Mouse (Mus musculus) activated CD4-positive, CD25-positive, alpha-beta regulatory T cell, adult 9 weeks (primary cell): ENCODE data around the gene Dnmt3c. TPM values are rescaled to one million over a fixed set of nuclear protein-coding genes. Genes with fewer than 3 reads are reported as not detected.

Experiments used
- polyA plus RNA-seq: library from polyadenylated mRNA; unstranded; fragments of 100-300 nt; shearing (Covaris generic); gene quantifications from one replicate; pipeline ENCODE4 v1.2.1, GENCODE M21; 2017

The Dnmt3c gene
- not detected for polyA plus RNA-seq

DNA sequence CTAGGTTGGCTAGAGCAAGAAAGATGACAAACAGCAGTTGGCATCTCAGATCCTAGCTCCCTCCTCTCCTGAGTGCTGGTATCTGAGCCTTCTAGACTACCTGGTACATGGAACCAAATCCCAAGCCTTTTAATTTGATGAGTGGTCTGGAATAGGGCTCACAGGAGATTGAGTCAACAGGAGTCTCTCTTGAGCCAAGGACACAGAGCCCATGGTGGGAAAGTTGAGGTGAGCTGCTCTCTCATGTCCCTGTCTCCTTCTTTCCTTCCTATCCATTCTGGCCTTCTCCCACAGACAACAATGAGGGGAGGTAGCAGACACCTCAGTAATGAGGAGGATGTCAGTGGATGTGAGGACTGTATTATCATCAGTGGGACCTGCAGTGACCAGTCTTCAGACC, at the start of gene Dnmt3c:
TSS of gene Dnmt3c (plus strand) at position 301 of the 400 bp plus-strand sequence.

DNA sequence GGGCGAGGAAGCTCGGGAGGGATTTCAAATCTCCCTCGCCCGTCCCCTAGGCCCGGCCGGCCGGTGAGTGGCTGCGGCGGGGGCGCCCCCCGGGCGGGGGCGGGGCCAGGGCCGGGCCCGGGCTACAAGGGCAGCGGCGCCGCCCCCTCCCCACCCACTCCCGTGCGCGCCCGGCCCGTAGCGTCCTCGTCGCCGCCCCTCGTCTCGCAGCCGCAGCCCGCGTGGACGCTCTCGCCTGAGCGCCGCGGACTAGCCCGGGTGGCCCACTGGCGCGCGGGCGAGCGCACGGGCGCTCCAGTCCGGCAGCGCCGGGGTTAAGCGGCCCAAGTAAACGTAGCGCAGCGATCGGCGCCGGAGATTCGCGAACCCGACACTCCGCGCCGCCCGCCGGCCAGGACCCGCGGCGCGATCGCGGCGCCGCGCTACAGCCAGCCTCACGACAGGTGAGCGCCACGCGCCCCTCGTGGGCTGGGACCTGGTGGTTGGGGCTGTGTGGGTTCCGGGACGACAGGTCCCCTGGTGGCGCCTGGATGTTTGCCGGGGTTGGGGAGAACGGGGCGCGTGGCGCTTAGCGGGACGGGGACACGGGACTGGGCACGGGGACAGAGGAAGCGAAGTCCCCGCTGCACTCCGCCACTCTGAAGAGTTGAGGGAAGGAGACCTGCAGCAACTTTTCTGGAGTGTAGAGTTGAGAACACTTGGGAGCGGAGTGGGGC, 47.0 kb upstream of the Dnmt3c start, which contains the start of gene Dnmt3b:
TSS of gene Dnmt3b (plus strand) at position 153 of the 716 bp plus-strand sequence.

DNA sequence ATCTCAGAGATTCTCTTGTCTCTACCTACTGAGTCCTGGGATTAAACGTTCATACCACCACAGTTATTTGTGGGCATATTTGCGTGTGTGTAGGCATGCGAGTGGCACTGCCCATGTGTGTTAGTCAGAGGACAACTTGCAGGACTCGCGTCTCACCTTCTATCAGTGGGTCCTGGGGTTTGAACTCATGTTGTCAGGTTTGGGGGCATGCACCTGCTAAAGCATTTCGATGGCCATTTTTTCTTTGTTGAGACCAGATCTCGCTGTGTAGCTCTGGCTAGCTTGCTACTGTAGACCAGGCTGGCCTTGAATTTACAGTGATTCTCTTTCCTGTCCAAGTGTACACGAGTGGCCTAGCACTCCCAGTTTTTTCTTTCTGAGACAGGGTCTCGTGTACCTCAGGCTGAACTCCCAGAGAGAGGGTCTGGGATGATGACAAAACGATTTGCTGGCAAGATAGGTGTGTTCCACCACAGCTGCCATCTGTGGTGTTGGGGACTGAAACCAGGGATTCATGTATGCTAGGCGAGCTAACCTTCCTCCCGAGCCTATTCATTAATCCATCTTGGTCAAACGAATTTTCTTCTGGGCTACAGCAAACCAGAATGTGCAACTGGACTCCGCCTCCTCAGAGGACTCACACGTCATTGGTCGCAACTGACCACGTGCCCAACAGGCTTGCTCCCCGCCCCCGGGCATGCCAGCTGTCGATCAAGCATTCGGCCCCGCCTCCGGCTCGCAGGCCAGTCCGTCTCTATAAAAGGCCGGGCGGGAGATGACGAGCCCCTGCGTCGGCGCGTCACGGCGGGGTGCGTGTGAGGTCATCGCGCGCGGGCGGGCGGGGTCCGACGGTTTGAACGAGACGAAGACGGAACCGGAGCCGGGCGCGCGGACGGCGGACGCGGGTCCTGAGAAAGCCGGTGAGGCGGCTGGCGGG, 44.3 kb downstream of the Dnmt3c start, which contains the start of gene Mapre1:
TSS of gene Mapre1 (plus strand) at position 775 of the 937 bp plus-strand sequence.

Other genes with a start within 250 kb of the Dnmt3c start
- gene 4930404H24Rik, start 203.9 kb upstream of the Dnmt3c start, polyA plus RNA-seq = not detected
- 6.4 TPM for gene Nol4l, start 166.7 kb upstream of the Dnmt3c start, polyA plus RNA-seq
- gene Commd7, start 63.9 kb upstream of the Dnmt3c start, polyA plus RNA-seq = 139 TPM
- gene Dnmt3b, start 47.2 kb upstream of the Dnmt3c start, polyA plus RNA-seq = 4.0 TPM
- 212 TPM for gene Mapre1, start 44.6 kb downstream of the Dnmt3c start, polyA plus RNA-seq
- gene Efcab8, start 83.3 kb downstream of the Dnmt3c start, polyA plus RNA-seq = 0.56 TPM
- gene Sun5, start 174.4 kb downstream of the Dnmt3c start, polyA plus RNA-seq = not detected
- gene Bpifb2, start 178.4 kb downstream of the Dnmt3c start, polyA plus RNA-seq = not detected
- gene Bpifb6, start 203.7 kb downstream of the Dnmt3c start, polyA plus RNA-seq = not detected
- not detected for gene Bpifb3, start 221.6 kb downstream of the Dnmt3c start, polyA plus RNA-seq
- gene Bpifb4, start 241.6 kb downstream of the Dnmt3c start, polyA plus RNA-seq = not detected